Mouse (Mus musculus): Measurements from ENCODE around the gene Pih1d2. TPM values are rescaled to one million over a fixed set of nuclear protein-coding genes. Genes with fewer than 3 reads are reported as not detected.

Gene Pih1d2
- 0.74 and 2.3 TPM in 2 replicates for total RNA-seq (2017)

DNA sequence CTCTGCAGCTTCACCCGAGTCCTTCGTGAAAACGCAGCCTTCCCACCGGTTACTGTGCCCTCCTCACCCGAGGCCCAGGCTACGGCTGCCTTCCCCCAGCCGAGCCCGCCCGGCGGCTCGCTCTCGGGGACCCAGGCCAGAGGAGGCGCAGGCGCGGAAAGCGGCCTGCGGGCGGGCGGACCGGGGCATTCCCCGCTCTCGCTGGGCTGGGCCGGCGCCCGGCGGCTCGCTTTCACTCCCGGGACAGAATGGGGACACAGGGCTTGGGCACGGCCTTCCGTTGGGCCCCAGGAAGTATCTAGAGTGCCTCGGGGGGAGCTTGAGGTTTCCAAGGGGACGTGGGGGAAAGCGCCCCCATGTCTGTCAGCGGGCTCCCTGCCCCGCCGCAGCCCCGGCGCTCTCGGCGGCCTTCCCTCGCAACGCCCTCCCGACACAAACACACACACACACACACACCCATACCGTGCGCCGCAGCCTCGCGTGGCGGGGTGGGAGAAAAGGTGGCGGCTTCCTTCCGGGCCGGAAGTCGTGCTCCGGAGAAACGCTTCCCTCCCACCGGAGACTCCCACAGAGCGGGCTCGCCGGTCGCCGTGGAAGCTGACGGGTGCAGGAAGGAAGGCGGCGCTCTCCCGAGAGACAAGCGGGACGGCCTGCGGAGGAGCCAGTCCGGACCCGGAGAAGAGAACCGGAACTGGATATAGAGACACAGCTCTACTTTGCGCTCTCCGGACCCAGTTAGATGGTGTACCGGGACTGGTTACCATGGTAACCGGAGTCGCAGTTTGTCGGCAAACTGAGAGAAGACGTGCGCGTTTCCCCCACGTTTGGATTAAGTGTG, at the start of gene Pih1d2, which contains the start of gene Nkapd1:
TSS of gene Pih1d2 (plus strand) at position 556 of the 838 bp plus-strand sequence.
TSS of gene Nkapd1 (minus strand) at position 699 of the 838 bp plus-strand sequence.
- peak; percentile 87 for ATAC-seq (ENCODE audit: extremely low read depth, insufficient number of reproducible peaks, low FRiP score, poor library complexity, severe bottlenecking)

DNA sequence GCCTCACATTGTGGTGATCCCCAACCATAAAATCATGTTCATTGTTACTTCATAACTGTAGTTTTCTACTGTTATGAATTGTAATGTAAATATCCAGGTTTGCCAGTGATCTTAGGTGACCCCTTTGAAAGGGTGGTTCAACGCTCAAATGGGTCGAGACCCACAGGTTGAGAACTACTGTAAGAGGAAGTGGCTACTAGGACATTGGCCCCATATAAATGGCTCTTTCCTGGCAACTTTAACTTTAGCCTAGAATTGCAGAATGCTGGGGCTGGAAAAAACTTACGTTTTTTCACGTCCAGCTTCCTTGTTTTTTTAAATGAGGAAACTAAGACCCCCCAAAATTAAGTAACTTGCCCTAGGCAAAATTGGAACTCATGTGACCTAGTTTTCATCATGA, 49.7 kb upstream of the Pih1d2 start:
- no peak for ATAC-seq (ENCODE audit: extremely low read depth, insufficient number of reproducible peaks, low FRiP score, poor library complexity, severe bottlenecking)

DNA sequence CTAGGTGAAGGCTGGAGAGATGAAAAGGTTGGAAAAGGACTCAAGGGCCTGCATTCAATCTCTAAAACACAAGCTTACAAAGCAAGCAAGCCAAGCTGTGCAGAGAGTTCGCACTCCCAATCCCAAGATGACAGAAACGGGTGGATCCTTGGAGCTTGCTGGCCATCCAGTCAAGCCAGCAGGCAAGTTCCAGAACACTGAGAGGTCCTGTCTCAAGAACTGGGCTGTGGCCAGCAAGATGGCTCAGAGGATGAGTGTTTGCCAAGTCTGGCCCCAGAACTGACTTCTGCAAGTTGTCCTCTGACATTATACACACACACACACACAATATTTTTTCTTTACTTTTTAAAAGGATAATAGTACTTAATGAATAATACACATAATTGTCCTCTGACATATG, 49.2 kb upstream of the Pih1d2 start:
- ATAC-seq (ENCODE audit: extremely low read depth, insufficient number of reproducible peaks, low FRiP score, poor library complexity, severe bottlenecking): no peak

DNA sequence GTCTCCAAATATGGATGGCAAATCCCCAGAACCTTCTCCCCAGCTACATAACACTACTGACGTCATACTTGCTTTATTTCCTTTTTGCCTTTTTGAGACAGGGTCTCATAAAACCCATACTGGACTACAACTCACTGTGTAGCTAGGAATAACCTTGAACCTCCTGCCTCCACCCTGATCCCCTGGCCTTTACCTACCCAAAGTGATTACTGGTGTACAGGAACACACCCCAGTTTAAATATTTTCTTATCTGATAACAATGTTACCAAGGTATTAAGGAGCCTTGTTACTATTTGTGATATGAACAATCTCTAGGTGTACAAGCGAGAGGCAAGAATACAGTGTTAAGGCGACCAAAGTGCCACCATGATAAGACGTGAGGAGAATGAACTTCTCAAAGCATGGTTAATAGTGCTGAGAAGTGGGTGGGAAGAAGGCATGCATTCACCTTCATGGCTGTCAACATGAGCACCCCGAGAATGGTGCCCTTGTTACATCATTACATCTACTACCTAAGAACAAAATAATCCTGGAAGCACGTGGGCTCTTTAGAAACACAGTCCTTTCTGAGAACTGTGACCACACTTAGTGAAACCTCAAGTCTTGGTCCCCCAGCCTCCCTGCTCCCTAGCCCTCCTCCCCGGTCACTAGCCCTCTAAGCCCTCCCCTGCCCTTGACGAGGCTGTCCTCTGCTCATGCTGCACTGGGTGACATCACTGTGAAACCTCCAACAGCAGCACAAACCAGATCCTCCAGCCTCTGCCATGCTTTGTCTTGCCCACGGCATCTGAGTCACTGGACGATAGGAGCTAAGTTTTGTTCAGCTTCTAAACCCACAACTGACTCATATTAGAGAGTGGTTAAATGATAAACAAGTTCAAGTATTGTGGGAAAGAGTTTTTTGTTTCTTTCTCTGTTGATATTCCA, 47.3 kb upstream of the Pih1d2 start:
- ATAC-seq (ENCODE audit: extremely low read depth, insufficient number of reproducible peaks, low FRiP score, poor library complexity, severe bottlenecking): no peak

DNA sequence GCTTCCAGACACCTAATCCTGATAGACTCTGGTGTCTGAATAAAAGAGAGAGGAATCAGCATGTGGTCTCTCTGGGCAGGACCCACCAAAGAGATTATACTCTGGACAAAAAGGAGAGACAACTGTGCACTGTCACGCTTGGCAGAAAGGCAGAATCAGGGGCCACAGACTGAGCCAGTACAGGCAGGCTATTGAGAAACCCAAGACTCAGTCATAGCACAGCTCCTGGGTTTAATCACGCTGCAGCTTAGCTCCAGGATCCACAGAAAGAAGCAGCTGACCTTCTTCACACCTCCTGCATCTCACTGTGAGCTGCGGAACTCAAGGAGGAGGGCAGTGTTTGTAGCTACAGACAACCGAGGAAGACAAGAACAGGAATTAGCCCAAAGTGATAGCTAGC, 36.8 kb upstream of the Pih1d2 start:
- no peak for ATAC-seq (ENCODE audit: extremely low read depth, insufficient number of reproducible peaks, low FRiP score, poor library complexity, severe bottlenecking)

DNA sequence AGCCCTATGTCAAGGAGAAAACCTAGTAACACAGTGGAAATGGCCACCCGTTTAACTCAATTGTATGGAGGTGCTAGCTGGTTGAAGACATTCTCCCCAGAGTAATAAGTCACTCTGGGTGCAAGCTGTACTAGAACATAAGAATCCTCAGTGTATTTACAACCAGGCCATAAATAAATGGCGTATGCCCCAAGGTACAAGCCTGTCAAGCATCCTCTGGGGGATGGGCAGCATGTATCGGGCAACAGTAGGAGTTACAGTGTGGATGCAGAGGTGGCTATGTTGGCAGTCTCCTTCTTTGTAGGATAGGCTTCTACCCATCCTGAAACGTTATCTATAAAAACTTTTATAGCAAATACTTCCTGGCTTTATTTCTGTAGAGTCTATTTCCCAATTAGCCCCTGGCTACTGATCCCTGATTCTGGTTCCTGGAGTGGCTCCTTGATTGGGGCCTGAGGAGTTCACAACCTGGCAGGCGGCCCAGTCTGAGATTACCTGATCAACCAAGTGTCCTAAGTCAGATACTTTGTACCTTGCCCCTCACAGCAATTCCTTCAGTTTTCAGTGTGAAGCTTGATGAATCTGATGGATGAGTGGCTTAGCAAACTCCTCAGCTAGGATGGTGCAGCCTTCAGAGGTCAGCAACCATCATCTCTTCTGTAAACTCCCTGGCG, 31.8 kb upstream of the Pih1d2 start:
- ATAC-seq (ENCODE audit: extremely low read depth, insufficient number of reproducible peaks, low FRiP score, poor library complexity, severe bottlenecking): no peak

DNA sequence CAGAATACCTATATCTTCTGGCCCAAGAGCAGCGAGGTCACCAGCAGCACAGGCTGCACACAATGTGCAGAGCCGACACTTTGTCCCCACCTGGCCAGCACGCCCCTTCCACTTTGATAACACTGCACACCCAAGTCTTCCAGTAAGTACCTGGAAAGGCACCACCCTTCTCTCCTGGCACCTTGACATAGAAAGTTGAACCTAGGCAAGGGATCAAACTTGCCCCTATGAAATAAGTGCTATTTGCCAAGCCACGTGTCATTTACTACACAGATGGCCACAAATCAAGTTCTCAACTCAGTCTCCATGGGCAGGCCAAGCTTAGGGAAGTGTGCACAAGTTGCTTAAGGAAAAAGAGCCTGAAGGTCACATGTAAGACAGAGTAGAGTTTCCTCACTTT, 30.2 kb upstream of the Pih1d2 start:
- ATAC-seq (ENCODE audit: extremely low read depth, insufficient number of reproducible peaks, low FRiP score, poor library complexity, severe bottlenecking): no peak

DNA sequence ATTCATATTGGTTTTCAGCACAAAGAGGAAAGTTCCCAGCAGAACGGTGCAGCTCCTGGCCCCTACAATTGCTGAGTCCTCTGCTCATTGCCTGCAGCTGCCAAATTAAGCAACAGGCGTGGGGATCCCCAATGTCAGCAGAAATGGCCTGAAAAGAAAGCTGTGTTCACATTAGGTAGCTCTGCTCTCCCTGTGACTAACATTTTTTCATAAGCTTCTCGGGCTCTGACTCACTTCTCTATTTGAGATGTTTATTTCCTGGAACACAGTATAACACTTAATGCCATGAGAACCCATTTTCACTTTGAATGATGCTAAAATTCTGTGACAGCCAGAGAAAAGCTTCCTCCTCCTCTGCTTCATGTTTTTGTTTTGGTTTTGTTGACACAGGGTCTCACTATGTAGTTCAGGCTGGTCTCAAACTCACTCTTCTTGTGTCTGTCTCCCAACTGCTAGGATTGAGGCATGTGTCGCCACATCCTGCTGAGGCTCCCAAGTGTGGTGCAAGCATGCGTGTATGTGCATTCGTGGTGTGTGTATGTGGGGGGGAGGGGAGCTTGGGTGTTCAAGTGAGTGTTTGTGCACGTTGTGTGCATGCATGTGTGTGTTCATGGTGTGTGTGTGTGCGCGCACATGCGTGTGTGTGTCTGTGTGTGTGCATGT, 26.1 kb upstream of the Pih1d2 start:
- peak; percentile 59 for ATAC-seq (ENCODE audit: extremely low read depth, insufficient number of reproducible peaks, low FRiP score, poor library complexity, severe bottlenecking)

DNA sequence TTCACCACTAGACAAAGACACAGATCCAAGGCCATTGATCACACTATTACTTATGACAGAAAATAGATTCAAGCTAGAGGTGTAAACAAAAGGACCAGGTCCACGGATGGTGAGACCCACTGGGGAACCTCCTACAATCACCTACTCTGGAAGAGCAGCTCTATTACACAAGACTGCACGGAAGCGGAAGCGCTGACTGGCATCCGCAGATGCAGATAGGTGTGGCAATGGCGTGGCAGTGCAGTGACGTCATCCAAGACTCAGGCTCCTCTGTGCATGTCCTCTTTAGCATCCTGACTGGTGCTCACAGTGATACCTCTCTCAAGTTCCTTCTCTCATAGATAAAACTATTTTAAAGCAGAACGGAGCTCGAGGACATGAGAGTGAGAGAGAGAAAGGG, 24.2 kb upstream of the Pih1d2 start:
- ATAC-seq (ENCODE audit: extremely low read depth, insufficient number of reproducible peaks, low FRiP score, poor library complexity, severe bottlenecking): peak; percentile 91

DNA sequence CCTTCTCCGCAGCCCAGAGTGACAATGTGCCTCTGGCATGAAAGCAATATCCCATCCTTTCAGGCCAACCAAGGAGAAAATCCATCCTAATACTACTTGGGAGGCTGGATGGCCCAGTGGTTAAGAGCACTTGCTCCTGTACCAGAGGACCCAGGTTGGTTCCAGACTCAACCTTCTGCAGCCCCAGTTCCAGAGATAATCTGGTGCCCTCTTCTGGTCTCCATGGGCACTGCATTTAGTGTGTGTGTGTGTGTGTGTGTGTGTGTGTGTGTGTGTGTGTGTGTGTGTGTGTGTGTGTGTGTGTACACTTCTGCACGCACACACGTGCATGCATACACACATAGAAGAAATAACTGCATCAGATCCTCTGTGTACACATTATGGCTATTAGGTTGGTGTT, 23.6 kb upstream of the Pih1d2 start:
- ATAC-seq (ENCODE audit: extremely low read depth, insufficient number of reproducible peaks, low FRiP score, poor library complexity, severe bottlenecking): peak; percentile 45; the same call in 1 of the 2 replicates

DNA sequence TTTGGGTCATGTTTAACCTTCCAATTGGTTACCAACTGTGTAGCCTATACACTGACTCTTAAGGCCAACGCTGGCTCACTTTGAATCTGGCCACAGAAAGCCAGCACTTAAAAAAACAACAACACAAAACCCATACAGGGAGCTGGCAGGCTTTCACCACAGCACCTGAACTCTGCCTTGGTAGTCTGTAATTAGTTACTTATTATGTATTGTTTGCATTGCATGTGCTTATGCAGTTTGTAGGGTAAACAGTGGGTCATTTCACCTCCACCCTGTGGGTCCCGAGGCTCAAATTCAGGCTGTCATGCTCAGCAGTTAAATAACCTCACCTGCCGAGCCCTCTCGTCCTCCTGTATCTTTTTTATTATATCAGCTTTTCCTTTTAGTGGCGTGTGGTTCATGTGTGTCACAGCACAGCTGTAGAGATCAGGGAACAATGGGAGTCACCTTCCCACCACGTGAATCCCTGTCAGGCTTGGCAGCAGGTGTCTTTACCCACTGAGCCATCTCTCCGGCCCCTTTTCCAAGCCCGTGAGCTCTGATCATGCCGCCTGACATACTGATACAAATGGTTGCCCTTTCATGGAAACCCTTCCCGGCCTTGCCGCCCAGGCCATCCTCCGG, 22.2 kb upstream of the Pih1d2 start:
- ATAC-seq (ENCODE audit: extremely low read depth, insufficient number of reproducible peaks, low FRiP score, poor library complexity, severe bottlenecking): no peak

DNA sequence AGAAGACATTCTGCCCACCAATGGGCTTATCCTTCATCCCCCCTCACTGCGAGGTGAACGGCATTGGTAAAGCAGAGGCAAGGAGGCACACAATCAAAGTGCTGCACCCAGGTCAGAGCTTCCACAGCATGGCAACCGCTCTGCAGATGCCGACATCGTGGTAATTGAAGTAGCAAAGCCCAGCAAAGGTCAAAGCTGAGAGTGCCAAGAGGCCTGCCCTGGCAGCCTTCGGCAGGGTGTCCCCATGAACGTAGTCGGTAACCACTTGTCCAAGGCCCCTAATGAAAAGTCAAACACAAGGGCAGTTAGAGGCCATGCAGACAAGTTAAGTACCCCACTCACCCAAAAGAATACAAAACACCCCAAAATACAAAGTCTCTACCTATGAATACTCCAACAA, 20.1 kb upstream of the Pih1d2 start:
- no peak for ATAC-seq (ENCODE audit: extremely low read depth, insufficient number of reproducible peaks, low FRiP score, poor library complexity, severe bottlenecking)

DNA sequence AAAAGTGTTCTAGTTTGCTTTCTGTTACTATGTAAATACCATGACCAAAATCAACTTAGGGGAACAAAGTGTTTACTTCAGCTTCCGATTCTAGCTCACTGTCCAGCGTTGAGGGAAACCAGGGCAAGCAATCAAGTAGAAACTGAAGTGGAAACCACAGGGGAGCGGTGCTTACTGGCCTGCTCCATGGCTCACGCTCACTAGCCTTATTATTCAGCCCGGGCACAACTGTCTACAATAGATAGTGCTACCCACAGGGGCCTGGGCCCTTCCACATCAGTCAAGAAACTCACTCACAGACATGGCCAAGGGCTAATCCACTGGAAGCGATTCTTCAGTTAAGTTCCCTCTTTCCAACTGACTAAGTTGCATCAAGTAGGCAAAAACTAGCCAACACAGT, 15.6 kb upstream of the Pih1d2 start:
- no peak for ATAC-seq (ENCODE audit: extremely low read depth, insufficient number of reproducible peaks, low FRiP score, poor library complexity, severe bottlenecking)

DNA sequence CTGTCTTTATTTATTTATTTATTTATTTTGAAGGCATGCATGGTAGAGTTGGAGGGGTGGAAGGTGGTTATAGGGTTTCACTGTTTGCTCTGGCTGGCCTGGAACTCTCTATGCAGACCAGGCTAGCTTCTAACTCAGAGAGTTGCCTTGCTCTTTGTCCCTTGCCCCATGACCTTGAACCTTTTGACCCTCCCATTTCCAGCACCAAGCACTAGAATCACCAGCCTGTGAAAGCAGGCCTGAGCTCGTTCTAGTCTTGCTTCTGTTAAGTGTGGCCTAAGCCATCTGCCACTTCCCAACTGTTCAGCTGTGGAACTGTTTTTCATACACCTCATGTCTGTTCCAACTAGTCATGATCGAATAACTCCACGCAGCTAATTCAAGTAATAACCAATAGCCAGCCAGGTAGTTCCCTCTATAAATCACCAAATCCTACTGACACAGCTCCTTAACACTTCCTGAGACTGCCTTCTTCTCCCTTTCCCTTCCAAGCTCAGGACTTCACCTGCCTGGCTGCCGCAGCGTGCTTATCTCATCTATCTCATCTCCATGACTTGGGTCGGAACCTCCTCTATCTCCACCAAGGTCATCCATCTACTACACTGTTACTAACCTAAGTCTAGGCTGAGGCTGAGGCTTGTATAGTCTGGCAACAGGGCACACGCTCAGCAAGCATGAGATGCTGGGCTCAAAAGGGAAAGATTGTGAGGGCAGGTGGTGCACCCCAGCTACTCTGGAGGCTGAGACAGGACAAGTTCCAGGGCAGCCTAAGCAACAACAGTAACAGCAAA, 14.9 kb upstream of the Pih1d2 start:
- ATAC-seq (ENCODE audit: extremely low read depth, insufficient number of reproducible peaks, low FRiP score, poor library complexity, severe bottlenecking): no peak

DNA sequence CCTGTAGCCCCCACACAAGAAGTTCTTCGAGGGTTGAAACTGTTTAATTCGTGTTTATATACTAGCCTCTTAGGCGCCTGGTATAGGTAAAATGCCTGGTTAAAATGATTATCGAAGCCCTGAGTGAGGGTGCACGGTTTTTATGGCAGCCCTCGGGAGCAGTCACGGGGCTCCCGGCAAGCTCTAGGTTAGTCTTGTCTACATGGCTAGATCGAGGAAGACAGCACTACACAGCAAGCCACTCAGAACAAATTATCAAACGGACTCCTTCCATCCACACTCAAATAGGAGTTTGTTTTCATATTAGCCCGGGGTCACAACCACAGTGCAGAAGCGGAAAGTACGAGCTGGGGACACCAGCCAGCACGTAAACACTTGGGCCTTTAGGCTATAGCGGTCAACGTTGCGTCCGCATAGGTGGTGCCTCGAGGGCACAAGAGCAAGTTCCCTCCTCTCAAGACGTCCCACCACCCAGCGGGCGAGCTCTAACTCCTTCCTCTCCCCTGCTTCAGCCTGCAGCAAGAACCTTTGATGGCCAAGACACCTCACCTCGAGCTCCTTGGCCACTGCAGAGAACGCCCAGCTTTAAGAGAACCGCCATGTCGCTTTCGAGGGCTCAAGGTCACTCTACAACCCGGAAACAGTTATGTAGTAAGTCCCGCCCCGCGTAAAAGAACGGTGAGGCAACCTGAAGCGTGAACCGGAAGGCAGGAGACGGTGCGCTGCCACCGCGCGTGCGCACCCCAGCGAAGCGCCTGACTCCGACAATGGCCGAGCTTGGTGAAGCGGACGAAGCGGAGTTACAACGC, 13.7 kb upstream of the Pih1d2 start, which contains the start of the genes Sdhd and Timm8b:
TSS of gene Sdhd (minus strand) at position 624 of the 809 bp plus-strand sequence.
TSS of gene Timm8b (plus strand) at position 722 of the 809 bp plus-strand sequence.
- ATAC-seq (ENCODE audit: extremely low read depth, insufficient number of reproducible peaks, low FRiP score, poor library complexity, severe bottlenecking): peak; percentile 96

DNA sequence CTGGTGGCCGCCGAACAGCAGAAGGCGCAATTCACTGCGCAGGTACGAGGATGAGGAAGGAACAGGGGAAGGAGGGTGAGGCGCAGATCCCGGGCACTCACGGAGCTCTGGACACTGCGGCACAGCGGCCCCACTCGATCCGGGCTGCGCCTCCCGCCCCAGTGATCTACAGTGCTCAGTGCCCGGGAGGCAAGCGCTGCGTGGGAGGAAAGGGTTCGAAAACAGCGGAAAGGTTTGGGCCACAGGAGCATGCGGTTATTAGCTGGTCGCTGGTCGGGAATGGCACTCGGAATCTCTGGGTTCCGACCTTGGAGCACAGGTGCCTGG, 13.2 kb upstream of the Pih1d2 start:
- no peak for ATAC-seq (ENCODE audit: extremely low read depth, insufficient number of reproducible peaks, low FRiP score, poor library complexity, severe bottlenecking)

DNA sequence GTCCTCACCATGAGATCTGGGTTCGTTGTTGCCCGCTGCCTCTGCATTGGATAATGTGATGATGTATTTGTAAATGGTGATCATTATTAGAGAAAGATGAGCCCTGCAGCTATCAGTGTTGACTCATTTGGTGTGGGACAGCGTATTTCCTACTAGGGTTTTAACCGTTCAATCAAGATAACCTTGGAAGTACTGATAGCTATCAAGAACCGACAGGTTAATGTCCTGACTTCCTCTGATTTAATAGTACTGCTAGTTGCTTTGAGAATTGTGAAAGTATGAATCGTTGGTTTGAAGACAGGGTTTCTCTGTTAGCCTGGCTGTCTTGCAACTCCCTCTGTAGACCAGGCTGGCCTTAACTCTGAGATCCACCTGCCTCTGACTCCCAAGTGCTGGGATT, 12.8 kb upstream of the Pih1d2 start:
- ATAC-seq (ENCODE audit: extremely low read depth, insufficient number of reproducible peaks, low FRiP score, poor library complexity, severe bottlenecking): no peak

Measured in neutrophil, adult 5-6 weeks (primary cell).